Mouse (Mus musculus): ENCODE results near the gene Rs1. TPM values are rescaled to one million over a fixed set of nuclear protein-coding genes. Genes with fewer than 3 reads are reported as not detected.

Gene Rs1
- polyA plus RNA-seq (2015; fragmentation: Nextera tagmentation; extraction: Ambion mirVana) = 0.02 TPM in 1 of 2 replicates, not detected in the other

DNA sequence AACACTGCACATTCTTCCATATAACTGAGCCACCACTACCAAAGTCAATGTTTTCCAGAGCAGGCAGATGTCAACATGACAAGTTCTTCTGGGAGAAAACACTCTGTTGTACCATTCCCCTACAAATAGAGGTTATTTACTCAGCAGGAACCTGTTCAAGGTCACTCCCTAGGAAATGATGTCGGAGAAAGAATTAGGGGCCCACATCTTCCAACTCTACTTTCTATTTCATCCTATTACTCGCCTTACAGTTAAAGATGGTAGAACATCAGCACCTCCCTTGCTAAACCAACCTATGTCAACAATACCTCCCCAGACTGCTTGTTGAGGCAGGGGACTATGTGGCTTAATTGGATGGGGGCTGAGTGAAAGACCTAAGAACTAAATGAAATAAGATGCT is at the start of gene Rs1:
TSS of gene Rs1 (plus strand) at position 301 of the 400 bp plus-strand sequence.

DNA sequence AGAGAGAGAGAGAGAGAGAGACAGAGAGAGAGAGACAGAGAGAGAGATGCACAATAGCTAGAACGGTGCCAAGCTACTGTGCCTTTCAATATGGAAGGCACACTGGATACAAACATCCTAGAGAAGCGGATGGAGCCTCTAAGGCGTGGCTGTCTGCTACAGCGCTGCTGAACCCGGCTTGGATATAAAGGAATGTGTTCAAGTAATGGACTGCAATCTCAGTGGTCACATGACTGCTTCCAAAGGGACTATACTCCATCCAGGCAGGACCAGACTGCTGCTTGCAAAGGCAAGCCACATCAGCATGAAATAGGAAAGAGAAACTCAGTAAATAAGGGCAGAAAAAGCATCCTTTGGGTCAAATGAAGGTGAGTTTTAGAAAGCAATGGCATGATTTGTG is 32.2 kb upstream of the Rs1 start, which contains the start of gene Ppef1:
TSS of gene Ppef1 (minus strand) at position 116 of the 400 bp plus-strand sequence.

Other genes starting within 250 kb of the Rs1 start
- not detected in 2 replicates for gene Ppef1, start 32.2 kb upstream of the Rs1 start, polyA plus RNA-seq (2015; fragmentation: Nextera tagmentation; extraction: Ambion mirVana)
- gene Gja6, start 139.0 kb downstream of the Rs1 start, polyA plus RNA-seq (2015; fragmentation: Nextera tagmentation; extraction: Ambion mirVana) = 0.47 and 0.81 TPM in 2 replicates
- gene Cdkl5, start 226.7 kb downstream of the Rs1 start, polyA plus RNA-seq (2015; fragmentation: Nextera tagmentation; extraction: Ambion mirVana) = 0.57 and 0.87 TPM in 2 replicates

Data from spleen, postnatal 0 days (tissue).